Mouse (Mus musculus) megakaryocyte, embryonic 14.5 days (primary cell): ENCODE data around the gene Hoxa9.

Experiments used
- FLI1 ChIP-seq: IDR thresholded peaks from 2 replicates; pipeline ENCODE4 v1.6.1; 2012; ENCODE audit warnings: low read length, inconsistent platforms, mixed read lengths
- GATA1 ChIP-seq: IDR thresholded peaks from 3 replicates; pipeline ENCODE4 v1.6.1; 2012; ENCODE audit warnings: mixed read lengths, low read length, inconsistent platforms, borderline replicate concordance

DNA sequence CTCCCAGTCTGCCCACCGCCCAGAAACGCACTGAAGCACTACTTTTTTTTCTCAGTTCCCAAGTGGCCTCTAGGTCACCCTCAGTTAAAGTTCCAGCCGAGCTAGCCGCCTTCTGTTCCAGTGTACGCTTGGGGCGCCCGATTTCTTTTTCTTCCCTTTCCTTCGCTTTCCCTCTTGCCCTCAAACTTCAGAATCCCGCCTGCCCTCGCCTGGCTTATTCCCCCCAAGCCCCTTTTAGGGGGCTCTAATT is 27.8 kb downstream of the Hoxa9 start:
- TF ChIP-seq GATA1, result no peak
- TF ChIP-seq FLI1, result no peak
